Mouse (Mus musculus): ENCODE measurements around the gene Ccar1.
"Not testable (repeated sequence)": the region's sequence is repeated elsewhere in the genome, so short reads cannot be mapped to it uniquely, and the experiment has no call there.

The Ccar1 gene

DNA sequence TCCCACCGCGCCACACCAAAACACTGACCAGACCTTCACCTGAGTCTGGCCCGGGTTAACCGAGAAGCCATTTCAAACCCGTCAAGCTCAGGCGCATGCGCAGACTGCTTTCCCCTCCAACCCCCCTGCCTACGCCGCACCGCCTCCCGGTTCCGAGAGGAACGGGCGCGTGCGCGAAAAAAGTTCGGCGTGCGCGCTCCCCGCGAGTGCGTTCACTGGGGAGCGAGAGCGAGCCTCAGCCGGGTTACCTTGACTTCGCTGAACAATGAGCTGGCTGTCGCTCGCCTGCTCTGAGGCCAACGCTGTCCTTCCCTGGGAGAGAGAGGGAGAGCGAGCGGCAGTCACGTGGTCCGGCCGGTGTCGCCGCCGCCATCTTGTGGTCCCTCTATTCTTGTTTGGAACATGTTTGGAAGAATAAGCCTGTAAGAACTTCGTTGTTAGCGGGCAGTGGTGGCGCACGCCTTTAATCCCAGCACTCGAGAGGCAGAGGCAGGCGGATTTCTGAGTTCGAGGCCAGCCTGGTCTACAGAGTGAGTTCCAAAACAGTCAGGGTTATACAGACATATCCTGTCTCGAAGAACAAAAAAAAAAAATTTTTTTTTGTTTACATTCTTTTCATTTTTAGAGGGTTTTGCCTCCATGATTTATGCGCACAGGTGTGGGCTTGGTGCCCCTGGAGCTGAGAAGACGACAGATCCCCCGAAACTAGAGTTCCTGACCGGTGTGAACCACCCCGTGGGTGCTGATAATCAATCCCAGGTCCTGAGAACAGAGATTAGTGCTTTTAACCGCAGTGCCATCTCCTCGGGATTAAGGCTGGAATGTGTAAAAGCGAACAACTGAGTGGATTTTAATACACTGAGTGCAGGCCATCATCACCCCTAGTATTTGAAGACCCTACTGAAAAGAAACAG lies at the start of gene Ccar1:
Gene Ccar1, minus strand, starts transcription at position 110 of the 914 bp plus-strand sequence.
- in situ Hi-C loops (cut with MboI), result no loop called here

DNA sequence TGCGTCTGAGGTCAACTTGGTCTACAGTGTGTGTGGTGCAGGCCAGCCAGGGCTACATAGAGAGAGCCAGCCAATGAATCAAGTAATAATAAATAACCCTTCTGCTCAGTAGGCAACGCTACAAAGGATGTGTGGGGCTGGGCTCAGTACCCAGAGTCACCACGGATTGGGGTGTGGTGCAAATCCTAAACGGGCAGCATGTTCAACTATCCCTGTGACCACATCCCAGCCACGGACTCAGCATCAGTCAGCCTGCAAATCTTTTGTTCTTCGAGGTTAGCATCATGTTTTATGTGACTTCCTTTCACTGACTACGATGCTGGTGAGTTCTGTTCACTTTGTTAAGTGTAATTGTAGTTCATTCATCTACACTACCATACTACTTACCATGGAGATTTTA lies 48.6 kb upstream of the Ccar1 start:
- in situ Hi-C loops (cut with MboI), result no loop called here

DNA sequence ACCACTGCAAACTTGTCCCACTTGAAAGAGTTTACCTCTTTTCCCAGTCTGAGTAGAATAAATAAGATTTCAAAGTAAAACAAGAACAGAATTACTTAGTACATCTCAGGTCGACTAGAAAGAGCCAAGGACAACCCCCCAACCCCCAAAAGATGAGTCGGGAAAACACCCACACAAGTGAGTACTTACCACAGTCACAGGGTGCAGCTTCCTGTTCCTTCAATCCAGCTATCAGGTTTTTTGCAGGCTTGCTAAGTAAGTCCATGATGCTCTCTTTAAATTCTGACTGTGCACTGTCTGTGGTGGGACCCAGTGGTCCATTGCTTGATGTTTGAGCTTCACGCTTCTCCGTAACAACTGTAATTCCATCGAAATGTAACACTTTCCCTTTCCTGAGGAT lies 45.9 kb upstream of the Ccar1 start:
- in situ Hi-C loops (cut with MboI), result no loop called here

DNA sequence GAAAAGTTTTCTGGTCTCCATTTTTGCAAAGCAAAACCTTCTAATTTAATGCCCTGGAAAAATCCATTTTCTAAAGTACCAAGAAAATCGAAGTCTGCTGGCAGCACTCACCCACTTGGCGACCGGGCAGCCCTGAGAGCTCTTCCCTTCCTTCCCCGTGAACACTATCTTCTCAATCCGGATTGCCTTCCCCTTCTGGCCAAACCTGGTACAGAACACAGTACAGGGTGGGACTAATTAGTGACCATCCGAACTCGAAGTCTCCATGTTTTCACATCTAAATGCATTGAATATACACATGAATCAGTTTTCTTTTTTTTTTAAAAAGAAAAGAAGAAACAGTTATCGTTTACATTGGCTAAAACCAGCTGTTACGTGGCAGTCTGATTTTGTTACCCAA lies 40.7 kb upstream of the Ccar1 start:
- in situ Hi-C loops (cut with MboI), result no loop called here

DNA sequence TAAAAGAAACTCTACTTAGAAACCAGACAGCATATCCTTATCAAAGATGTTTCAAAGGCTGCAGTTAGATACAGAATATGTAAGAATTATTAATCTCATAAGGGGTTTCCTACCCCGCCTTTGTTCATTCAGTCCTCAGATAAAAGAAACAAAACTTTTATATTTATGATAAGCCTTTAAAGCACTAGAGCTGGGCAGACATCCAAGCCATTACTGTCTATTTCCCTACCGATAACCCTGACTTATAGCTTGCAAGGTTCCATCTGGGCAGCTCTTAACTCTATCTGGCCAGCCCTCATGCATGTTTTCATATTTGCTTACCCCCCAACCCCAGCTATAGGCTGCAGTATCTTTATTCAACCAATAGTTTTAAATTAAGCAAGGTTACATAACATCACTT lies 39.5 kb upstream of the Ccar1 start:
- in situ Hi-C loops (cut with MboI), result no loop called here

DNA sequence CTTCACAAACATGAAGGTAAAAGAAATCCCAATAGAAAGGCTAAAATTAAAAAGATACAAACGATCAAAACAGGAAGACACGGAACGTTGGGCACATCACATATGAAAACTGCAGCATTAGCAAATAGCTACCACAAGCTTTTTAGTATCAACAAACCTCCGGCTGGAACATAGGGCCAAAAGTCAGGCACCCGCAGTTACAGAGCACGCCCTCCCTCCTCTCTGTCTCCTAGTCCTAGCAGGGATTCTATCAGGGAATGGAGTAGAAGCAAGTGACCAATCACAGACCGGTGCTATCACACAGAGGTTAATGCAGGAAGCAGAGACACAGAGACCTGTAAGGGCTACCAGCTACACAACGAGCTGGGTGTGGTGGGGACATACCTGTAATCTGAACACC lies 32.4 kb upstream of the Ccar1 start:
- in situ Hi-C loops (cut with MboI), result no loop called here

DNA sequence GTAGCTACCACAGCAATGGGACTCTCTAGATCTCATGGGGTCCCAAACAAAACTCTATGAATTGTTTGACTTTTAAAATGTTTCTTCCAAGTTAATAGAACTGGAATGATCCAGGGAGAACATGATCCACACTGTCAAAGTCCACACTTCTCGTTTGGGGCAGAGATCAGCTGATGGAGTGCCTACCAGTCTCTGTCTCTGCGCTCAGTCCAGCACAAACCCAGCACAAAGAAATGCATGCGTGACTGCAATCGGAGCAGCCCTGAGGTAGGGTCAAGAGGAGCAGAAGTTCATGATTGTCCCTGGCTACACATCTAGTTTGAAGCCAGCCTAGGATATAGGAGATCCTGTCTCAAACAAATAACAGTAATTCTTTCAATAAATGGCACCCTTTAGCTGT lies 31.3 kb upstream of the Ccar1 start:
- in situ Hi-C loops (cut with MboI), result no loop called here

DNA sequence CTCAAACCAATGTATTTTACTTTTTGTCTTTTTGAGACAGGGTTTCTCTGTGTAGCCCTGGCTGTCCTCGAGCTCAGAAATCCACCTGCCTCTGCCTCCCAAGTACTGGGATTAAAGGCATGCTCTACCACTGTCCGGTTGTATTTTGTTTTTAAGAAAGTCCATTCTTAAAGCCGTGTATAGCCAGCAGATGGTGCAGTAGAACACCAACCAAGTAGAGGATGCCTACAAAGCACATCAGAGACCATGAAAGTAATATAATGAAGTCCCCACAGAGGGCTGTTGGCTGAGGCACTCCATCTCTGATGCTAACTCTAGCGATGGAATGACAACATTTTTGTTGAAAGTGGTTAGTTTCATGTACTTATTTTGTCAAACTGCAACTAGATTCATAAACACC lies 17.9 kb upstream of the Ccar1 start:
- in situ Hi-C loops (cut with MboI), result no loop called here

DNA sequence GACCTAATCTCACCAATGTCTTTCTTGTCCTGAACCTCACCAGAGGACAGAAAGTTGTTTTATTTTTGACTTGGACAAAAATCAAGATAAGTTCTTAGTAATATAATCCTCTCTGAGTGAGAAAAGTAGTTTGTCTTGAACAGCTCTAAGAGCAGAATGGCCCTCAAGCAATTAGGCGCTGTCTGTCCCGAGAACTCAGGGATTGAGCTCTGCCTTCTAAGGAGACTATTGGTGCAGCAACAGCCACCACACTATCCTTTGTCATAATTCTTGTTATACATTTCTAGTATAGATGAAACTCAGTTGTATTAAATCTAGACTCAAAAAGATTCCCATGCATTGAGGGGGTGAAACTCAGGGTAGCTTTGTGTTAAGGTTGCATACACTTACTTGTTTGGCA lies 16.7 kb upstream of the Ccar1 start:
- in situ Hi-C loops (cut with MboI), result no loop called here

DNA sequence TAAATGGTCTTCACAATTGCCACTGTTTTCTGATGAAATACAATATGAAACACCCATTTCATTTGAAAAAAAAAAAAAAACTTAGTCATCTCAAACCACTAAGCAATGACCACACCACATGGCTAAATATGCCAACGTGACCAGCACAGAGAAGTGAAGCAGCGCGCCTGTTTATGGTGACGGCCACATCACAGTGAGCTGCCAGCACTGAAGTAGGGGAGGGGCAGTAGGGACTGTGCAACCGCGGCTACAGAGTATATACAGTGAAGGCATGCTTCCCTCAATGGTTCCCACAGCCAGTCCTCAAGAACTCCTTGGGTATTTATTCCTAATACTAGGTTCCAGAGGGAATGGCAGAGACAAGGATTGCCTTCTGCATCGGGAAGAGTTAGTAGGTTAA lies 16.2 kb upstream of the Ccar1 start:
- in situ Hi-C loops (cut with MboI), result no loop called here

DNA sequence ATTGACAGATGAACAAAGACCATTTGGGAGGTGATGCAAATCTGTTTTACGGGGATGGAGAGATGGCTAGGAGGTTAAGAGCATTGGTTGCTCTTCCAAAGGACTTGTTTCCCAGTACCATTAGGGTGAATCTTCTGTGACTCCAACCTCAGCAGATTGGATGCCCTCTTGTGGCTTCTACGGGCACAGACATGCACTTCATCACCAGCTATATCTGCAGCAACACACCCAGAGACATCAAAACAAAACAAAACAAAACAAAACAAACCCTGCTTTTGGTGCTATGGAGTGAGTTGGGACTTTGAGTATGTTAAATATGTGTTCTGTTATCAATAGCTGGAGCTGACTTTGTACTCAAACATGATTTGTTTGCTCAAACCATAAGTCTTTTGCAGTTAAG lies 12.0 kb upstream of the Ccar1 start:
- in situ Hi-C loops (cut with MboI), result no loop called here

DNA sequence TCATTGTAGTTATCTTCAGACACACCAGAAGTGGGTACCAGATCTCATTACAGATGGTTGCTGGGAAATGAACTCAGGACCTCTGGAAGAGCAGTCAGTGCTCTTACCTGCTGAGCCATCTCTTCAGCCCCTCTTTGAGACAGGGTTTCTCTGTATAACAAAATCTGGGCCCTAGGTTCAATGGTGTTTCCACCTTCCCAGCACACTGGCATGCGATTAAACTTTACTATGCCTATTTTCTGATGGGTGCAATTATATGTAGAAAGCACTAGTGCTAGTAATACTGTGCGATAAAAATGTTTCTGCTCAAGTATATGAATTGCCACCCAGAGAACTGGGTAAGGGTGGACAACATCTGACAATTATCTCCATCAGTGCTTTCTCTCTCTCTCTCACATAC lies 11.2 kb upstream of the Ccar1 start:
- in situ Hi-C loops (cut with MboI), result no loop called here

DNA sequence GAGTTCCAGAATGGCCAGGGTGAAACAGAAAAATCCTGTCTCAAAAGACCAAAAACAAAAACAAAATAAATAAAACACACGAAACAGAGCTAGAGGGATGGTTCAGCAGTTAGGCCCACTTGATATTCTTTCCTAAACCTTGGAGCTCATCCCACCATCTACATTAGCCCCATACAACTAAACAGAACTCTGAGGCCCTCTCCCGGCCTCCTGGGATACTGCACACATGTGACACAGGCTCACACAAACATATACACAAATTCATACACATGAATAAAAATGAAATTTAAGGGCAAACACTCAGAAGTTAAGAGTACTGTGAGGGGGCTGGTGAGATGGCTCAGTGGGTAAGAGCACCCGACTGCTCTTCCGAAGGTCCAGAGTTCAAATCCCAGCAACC lies 2.1 kb upstream of the Ccar1 start:
- in situ Hi-C loops (cut with MboI), result no loop called here

DNA sequence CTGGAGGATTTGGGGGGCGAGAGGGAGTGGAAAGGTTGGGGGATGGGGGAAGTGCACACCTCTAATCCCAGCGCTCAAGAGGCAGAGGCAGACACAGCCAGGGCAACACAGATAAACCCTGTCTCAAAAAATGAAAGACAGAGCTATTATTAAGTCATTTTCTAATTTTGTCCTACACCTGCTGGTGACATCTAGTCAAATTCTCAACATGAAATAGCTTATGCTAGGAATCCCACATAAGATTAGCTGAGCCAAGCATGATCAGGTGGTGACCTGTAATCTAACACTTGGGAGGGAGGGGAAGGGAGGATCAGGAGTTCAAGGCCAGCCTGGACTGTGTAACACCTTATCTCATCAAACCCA lies 986 bp upstream of the Ccar1 start:
- in situ Hi-C loops (cut with MboI), result no loop called here

DNA sequence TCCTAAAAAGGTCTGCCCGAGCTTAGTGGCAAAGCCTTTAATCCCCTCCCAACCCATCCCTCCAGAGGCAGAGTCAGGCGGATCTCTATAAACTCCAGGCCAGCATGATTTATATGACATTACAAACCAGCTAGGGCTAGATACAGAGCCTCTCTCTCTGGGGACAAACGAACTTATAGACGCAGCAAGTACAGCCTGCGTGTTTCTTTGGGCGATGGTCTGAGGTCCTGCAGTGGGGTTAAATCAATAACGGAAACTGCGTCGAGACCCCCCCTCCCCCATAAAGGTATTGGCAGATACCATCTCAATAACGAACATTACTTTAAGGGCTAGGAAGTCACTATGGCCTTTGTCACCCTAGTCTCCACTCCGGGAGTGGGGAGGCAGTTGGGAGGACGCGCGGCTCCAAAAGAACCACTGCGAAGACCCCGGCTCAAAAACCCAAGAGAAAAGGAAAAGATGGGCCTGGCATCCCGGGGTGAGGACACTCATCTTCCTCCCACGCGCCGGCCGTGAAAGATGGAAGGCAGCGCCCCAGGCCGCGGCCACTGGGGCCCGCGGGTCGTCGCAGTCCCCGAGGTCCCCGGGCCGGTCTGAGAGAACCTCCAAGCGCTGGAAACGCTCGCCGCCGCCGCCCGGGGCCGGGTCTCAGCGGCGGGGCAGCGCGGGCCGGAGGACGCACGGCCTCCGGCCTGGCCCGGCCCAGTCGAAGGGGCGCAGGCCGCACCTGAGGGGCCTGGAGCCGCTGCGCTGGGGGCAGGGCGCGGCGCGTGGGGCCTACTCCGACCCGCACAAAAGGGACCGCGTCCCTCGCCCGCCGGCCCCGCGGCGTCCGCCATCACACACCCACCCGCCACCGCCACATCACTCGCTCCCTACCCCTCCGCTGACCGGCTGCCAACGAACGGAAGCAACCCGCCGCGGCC lies 572 bp downstream of the Ccar1 start:
- in situ Hi-C loops (cut with MboI), result no loop called here

DNA sequence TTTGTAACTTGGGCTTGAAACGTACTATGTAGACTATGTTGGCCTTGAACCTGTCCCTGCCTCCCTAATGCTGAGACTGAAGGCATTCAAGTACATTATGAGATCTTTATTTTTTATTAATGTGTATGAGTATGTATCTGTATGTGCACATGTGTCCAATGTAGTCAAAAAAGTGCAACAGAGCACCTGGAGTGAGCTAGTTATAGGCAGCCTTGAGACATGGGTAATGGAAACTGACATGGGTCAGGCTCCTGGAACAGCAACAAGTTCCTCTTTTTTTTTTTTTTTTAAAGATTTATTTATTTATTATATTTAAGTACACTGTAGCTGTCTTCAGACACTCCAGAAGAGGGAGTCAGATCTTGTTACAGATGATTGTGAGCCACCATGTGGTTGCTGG lies 10.3 kb downstream of the Ccar1 start:
- in situ Hi-C loops (cut with MboI), result not testable (repeated sequence)

DNA sequence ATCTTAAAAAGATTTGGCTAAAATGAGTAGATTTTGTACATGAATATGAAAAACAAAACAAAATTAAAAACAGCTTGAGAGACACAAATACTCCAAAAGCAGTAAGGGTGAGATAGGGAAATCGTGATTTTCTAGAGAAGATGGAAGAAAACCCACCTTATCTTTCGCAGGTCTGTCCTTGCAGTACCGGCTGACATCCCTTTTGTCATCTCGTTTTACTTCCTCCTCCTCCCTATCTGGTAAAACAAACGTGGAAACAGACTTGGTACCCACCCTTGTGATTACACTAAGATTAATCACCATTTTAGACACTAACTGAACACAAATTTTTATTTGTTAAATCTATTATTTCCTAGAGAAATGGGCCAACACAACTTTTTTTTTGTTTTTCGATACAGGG lies 41.3 kb downstream of the Ccar1 start:
- in situ Hi-C loops (cut with MboI), result no loop called here

DNA sequence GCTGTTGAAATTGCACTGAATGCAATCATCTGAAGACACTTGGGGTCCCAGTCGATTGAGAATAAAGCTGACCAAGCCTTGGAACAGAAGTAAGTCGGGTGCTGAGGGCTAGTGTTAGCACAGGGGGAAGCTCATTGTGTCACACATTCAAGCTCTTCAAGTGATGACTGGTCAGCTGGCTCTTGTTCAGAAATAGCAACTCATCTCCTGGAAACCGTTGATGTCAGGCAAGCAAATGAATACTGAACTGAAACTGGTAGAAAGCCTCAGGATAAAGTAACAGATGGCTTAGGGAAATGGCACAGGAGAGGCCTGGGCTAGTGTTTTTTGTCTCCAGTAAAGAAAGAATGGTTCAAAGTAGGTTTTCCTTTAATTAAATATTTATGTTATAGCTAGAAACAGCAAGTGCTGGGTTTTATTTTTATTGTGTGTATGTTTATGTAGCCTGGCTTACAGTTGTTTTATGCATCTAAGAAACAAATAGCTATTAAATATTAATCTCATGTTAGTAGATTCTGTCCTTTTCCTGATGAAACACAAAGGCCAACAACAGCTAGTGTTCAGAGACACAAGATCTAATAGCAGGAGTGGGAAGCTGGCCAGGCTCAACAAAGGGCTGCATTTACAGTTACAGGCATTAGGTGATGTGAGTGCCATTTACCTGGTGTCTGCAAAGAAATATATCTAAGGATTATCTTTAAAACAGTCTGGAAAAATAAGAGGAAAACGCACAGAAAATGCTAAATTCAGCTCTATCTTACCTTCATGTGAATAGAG lies 51.9 kb downstream of the Ccar1 start:
- in situ Hi-C loops (cut with MboI), result no loop called here

DNA sequence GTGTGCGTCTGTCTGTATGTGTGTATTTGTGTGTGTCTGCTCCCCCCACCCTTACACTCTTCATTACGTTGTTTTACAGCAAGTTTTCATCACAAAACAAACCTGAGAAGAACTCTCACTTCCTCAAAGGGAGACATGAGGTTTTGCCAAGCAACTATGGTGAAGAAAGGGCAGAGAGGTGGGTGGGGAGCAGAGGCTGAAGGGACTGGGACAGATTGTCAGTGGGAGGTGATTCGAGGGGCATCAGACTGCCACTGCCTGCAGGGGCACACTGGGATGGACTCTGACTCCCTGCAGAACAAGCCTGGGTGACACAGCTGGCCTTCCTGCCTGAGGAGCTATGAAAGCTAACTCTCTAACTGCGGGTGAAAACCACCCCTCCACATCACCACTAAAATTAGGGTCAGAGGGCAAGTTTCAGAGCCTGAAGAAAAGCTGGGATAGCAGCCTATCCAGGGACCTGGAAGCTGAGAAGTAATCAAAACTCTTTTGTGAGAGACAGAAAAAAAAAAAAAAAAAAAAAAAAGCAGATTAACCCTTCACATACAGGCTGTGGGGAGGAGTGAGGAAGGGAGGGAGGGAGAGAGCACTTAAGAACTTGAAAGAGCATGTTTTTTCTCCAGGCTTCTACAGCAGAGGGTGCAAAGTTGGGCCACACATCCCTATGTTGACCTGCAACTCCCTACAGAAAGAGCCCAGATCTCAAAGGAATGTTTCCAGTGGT lies 55.0 kb downstream of the Ccar1 start:
- in situ Hi-C loops (cut with MboI), result no loop called here

DNA sequence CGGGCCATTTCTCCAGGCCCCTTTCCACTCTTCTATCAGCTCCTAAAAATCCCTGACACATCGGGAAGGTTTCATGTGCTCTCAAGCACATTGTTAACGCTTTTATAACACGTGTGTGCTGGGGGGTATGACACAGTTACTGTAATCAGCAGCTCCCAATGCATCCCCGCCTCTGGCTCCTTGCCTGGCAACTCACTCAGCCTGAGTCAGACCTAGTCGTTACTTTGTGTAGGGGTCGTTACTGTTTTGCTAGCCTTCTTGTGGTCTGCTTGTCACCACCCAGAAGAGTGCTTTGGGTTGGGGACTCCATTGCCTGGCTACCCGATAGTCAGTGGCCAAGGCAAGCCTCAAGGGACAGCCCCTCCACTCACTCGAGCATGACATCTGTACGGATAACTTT lies 61.3 kb downstream of the Ccar1 start:
- in situ Hi-C loops (cut with MboI), result no loop called here
